Mouse (Mus musculus) CD4-positive helper T cell, adult 2 months (primary cell): ENCODE measurements around the gene Bahcc1.

Experiments
- DNase-seq: peaks from one replicate; pipeline ENCODE4 v3.0.0-alpha.2; 2012; ENCODE audit warnings: low read depth, missing footprints, low spot score

The Bahcc1 gene

DNA sequence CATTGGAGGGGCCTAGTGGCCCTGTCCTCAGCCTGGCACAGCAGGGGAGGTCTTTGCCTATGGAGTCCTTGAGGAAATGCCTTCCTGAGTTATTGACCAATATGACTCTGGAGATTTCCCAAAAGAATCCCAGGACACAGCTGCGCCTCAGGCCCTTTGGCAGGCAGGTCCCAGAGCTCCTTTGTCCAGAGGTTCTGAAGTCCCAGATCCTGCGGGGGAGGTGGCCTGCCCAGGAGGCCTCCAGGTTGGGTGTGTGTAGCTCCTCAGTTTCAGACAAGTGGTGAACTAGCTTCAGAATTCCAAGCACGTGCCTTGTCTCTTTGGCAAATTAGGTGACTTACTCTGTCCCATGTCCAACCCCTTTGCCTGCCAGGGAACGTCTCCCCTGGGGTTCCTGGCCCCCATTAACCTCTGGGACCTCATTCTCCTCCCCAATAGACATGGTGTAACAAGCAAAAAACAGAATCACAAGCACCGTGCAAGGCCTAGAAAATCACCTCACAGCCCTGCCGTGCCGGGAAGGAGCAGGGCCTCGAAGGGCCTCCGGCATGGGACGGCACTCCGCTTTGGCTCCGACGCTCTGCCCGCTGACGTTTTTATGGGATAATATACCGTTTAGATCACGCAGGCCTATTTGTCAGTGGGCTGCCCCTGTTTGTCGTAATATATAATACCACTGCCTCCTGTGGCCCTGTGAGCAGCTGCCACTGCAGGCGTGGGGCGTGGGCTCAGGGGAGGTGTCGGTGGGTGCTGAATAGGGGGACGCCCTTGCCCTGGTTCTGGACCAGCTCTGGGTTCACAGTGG, 10.2 kb downstream of the Bahcc1 start:
- no peak for DNase-seq

DNA sequence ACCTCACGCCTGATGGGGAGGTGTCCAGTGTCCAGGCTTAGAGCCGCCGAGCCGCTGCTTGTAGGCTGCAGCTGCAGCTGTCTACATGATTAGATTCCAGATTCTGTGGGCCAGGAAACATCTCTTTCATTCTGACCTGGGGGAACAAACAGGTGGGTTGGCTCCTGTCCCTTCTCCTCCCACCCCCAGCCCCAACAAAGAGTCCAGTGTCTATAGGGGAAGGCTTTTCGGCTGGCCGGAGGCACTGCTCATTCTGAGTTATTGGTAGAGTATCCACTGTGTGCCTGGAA, 10.7 kb downstream of the Bahcc1 start:
- no peak for DNase-seq

DNA sequence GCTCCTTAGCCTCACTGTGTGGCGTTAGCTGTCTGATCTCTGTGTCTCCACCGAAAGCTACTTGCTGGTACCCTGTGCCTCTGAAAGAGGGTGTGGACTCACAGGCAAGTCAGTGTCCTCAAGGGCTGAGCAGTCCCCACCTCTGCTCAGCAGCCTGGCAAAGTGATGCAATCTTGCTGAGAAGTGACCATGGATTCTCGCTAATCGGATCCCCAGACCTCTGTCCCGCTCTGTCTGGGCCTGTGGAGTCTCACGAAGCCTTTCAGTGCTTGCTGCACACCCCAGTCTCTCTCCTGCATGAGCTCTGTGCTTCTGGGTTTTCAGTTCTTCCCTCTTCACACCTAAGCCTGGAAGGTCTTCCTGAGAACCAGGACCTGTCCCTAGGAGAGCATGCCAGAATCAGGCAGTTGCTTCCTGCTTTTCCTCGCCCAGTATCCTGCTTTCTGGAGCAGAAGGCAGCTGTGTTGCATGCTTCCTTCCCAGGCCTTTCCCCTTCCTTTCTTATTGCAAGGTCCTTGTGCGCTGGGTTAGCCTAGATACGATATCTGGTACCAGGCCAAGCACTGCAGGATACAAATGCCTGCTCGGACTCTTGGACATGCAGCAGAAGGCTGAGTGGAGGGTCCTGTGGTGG, 15.5 kb downstream of the Bahcc1 start:
- no peak for DNase-seq

DNA sequence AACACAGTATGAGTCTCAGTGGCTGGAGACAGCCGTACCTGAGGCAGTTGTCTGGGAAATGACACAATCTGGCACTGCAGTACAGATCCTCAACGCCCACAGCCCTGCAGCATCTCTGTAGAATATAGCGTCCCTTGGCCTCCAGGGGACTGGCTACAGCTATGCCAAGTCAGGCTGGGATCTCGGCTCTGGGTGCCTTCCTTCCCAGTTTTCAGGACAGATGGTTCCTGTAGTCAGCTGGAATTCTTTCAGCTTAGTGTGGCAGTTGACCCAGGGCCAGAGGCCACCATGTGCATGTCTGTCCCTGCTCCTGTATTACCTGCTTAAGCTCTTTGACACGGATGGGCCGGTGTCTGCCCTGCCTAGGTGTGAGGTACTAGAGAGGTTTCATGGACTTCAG, 16.2 kb downstream of the Bahcc1 start:
- no peak for DNase-seq

DNA sequence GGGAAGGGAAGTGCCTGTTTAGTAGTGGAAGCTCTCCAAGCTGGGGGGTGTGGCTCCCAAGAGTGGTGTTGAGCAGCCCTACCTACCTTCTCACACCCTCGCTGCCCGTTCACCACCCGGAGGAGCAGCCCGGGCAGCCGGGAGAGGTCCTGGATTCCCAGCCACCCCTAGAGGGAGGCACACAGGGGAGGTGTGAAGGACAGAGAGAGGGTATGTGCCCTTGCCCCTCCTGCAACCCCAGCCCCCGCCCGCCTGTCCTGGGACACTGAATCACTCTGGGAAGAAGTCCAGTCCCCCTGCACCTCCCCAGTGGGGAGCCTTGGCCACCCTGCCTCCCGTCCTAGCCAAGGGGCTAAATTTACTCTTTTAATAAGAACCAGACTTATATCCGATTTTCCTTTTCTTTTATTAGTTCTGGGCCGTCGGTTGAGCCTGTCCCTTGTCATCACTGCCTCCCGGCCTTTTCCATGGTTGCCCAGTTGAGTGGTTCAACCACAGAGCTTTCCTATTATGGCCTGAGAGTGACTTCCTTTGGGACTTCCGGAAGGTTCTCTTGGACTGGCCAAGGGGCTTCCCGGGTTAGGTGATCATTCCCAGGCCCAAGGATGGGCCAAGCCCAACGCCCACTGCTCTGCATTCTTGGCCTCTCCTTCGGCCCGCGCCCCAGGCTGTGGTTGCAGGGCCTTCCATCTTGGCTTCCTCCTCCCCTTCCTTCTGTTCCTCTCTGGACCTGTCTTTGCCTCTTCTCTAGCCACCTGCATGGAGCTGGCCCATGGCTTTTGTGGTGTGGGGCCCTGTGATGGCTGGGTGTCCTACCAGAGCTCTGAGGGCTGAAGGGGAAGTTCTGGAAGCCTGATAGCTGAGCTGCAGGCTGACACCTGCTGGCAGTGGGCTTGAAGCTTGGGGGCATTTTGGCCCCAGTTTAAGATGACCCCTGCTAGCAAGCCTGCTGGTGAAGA, 18.5 kb downstream of the Bahcc1 start:
- no peak for DNase-seq

DNA sequence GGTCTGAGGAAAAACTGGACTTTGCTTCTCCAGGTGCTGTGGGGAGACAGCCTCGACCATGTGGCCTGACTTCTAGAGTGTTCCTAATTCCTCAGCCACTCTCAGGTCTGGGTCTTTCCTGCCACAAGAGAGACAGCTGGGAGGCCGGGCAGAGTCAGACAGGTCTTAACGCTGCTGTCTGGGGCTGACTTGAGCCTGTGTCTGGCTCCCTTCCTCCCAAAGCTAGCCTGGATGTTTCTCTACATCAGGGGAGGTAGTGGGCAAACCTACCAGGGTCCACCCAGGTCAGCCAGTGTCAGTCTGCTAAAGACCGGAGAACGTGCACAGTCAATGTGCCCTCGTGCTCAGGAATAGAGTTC, 19.2 kb downstream of the Bahcc1 start:
- no peak for DNase-seq

DNA sequence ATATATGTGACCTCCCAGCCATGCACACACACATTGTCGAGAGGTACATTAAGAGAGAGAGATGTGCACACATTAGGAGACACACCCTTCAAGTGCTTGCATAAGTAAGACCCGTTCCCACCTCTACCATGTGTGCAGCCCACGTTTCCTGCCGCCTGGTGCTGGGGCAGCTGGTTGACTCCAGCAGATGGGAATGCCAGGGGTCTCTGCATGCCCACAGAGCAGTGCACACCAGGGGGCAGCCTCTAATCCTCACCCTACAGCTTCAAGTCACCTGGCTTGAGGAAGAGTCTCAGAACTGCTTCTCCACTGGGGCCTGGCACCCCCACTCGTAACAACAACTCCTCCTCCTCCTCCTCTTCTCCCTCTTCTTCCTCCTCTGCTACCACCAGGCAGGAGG, 19.7 kb downstream of the Bahcc1 start:
- no peak for DNase-seq

DNA sequence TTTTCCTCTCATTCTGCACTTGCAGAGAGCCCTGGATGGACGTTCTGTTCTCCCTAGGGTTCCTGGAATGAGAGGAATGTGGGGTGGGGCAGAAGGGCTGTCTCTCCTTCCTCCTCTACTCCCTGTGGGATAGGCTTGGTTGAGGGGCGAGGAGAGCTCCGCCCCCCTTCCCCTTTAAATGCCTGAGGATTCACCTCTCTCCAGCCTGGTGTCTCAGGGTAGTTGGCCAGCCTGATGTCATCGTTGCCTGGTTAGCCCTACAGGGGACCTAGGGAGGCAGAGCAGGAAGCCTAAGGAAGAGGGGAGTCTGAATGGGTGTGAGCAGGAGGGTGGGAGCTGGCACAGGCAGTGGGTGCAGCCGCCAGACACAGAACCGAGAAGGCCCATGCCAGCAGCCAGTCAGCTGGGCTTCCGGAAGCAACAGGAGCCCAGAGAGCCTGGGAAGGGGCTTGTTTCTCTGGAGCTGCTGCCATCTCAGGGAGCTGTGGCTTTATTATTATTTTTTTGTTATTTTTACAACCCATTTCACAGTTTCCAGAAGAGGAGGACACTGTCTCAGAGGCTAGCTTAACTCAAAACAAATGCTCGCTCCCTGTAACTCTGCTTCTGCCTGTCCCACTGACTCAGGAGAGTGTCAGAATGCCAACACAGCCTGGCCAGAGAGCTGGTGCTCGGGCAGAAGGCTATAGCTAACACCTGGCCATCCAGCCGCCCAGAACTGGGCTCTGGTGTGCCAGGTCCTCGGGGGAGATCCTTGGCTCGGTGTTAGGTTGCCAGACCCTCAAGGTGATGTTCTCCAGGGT, 20.3 kb downstream of the Bahcc1 start:
- no peak for DNase-seq

DNA sequence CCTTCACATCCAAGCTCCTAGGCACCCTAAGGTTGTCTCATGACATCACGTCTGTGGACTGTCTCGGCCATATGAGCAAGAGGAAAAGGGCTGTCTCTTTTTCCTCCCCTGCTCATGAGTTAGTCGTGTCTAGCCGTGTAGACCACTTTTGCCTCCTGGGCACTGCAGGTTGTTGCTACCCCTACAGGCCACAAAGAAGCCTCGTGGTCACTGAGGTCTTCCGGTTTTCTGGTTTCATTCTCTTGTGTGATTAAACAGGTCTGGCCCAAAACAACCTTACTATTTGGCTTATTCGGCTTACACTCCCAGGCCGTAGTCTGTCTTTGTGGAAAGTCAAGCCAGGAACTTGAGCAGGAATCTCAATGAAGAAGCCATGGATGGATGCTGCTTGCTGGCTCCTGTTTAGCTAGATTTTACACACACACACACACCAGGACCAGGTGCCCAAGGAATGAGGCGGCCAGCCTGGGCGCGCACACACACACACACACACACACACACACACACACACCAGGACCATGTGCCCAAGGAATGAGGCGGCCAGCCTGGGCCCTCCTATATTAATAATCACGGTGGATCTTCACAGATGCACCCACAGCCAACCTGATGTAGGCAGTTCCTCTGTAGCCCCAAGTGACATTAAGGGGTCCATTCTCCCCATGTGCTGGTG, 21.0 kb downstream of the Bahcc1 start:
- no peak for DNase-seq

DNA sequence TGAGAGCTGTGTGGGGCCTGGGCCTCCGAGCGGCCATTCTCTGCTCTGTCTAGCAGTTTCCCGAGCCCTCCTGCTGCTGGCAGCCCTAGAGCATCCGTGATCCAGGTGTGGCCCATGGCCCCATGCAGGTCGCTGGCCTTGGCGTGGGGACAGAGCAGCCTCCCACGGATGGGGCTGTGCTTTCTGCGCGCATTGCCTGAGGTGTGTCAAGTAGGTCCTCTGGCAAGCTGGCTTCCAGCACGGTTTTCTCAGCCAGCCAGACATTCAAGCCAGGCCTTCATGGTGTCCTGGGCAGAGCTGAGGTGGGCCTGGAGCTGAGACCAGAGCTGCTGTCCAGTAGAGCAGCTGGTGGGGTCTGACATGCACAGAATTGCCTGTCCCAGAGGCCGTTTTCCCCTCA, 21.7 kb downstream of the Bahcc1 start:
- no peak for DNase-seq

DNA sequence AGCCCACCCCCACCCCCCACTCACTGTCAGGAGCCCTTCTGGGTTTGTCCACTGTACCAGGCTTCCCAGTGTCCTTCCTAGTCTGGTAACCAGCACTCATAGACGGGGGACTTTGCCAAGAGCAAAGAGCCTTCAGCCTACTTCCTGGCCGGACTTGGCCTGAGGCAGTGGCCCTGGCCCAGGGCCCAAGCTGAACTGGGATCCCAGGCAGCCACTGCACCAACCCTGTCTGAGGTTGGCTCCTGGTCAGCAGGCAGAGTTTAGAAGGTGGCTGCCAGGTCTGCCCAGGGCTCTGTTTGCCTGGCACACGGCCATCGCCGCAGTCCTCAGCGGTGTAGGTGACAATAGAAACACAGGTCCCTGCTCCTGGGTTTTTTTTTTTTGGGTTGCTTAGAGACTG, 22.3 kb downstream of the Bahcc1 start:
- DNase-seq = no peak

DNA sequence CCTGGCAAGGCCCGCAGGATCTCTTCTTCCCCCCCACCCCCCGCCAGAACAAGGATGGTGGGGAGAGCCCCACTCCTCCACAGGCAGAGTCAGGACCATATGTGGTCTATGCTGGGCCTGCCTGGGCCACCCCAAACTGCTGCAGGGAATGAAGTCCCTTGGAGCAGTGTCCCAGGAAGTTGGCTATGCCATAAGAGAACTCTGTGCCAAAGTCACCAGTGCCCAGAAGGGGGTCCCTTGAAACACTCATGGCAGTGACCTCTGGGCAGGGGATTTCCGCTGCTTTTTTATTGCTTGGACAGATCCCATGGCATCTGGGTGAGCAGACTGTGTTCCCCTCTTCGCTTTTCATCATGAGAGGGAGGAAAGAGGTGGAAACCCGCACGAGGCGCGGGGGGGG, 22.8 kb downstream of the Bahcc1 start:
- DNase-seq = no peak

DNA sequence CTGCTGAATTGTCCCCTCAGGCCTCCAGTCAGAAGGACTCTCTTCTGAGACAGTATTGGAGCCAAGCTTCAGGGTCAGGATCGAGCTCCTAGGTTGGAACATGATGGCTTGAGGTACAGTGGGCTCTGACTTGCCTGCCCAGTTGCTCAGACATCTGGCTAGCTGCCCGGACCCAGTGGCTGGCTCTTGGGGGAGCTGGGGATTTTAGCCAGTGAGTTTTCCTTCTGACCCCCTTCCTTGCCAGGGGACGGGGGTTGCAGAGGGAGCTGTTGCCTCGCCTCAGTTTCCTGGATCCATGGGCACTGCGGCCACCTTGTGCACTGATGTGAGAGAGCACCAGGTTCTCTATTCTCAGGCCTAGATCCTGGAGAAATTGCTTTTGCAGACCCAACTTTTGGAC, 23.4 kb downstream of the Bahcc1 start:
- DNase-seq = no peak

DNA sequence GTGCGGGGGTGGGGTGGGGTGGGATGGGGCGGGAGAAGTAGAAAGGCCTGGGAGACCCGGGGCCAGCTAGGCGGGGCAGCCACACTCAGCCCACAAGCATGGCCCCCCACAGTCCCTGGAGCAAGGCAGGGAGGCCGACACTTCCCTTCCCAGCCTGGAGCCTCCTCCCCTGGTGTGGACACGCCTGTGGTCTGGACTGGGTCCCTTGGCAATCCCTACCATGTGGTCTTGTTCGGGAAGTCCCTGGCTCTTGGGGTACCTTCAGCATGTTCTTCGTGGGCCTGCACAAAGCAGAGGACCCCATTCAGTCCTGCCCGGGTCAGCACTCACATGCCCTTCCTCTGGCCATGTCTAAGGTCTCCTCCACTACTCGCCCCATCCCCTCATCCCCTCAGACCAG, 23.8 kb downstream of the Bahcc1 start:
- DNase-seq = no peak

DNA sequence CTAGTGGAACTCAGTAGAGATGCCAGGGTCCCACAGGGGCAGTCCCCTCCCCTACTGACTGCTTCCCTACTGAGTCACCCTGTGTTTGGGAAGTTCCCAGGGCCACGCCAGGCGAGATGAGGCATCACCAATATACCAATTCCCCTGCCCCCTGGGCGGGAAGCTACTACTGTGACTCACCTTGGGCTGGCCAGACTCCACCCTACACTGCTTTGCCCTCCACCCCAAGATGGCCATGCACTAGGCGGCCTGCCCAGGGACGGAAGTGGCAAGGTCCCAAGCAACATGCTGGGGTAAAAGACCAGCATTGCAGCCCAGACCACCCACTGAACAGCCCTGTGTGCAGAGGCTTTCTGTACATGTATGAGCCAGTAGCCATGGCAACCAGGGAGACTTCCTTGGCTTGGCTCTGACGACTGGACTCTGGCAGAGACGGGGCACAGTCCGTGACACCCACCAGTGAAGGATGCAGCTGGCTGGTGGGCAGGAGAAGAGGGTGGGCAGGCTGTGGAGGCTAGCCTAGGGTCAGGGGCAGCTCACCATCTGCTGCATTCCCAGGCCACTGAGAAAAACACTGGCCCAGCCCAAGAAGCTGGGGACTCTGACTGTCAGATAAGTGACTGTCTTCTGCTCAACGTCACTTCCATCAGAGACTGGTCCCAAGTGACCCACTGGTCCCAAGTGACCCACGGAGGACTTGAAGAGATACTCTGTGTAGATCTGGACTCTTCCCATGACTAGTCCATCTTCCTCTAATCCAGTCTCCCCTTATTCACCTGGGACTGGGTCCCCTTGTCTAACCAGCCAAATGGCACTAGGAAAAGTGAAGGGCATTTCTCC, 24.5 kb downstream of the Bahcc1 start:
- no peak for DNase-seq

DNA sequence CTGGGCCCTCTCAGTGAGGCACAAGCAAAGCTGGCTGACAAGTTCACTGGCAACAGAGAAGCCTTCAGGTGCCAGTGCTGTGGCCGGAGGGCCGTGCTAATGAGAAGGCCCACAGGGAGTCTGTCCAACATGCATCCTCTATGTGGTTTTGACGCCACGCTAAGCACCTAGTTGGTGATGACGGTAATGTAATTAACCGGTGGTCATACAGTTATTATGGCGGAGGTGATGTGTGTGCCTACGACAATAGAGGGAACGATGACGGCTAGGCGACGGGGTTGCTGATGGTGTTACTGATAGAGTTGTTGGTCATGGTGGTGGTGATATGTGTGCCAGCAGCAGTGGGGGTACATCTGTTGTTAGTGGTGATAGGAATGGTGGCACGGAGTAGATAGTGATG, 25.2 kb downstream of the Bahcc1 start:
- no peak for DNase-seq

DNA sequence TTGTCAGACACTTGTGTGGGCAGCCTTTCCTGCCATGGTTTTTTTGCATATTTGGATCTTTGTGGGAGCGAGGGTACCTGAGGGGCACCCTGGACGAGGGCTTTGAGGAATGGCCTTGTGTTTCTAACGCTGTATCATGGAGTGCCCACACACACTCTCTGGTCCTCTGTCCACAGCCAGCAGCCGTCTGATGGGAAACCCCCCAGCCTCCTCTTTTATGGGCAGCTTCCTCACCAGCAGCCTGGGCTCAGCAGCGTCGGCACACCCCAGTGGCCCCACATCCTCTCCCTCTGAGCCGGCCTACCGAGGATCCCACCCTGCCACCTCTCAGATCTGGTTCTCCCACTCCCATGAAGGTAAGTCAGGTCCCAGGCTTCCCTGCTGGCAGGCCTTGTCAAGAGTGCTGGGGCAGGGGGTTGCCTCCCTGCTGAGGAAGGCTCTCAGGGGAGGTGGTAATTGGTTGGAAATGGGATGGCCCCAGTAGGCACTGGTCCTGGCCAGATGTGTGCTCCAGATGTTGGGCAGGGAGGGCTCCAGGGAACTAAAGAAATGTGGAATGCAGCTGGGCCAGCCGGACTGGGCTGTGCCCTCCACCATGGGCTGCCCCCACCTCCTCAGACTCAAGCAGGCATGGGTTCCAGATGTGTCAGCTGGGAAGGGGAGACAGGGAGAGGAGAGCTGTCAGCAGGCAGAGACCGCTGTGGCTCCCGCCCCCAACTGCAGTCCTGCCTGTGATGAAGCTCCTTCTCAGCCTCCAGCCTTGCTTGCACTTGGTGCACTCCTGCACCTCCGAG, 26.3 kb downstream of the Bahcc1 start:
- DNase-seq = no peak

DNA sequence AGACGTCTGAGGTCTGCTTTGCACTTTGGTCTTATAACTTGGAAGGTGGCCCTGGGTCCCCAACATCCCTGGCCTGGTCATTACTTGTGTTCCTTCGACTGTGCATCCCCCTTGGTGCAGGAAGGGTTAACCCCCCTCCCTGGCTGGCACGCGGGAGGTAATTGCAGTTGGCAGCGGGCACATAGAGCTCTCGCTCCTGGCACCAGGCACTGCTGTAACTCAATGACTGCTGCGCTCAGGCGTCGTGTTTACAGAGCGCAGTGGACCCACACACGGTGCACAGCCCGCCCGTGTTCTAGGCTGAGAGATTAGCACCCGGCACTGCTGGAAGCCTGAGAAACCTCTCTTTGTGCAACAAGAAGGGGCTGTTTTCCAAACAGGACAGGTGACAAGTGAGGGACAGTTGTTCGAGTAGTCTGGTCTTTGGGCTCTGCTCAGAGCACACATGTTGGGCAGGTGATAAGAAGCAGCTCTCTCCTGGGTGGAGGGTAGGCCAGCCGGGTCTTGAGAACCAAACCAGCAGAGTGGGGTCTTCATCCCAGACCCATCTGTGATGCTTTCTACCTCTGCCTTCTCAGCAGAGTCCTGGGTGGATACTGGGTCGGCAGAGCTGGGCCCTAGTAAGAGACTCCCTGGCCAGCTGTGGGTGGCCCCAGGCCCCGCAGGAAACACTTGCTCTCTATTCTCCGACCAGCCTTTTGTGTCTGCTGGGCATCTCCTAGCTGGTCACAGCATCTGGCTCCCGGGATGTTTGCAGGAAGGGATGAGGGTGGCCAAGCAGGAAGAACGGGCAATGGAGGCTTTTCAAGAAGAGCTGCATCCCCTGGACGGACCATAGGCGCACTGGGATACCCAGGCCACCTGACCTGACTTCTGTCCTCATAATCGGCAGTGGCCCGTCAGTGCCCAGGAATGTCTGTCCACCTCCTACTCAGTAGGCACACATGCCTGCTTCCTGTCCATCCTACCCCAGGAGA, 27.3 kb downstream of the Bahcc1 start:
- no peak for DNase-seq
